Mouse (Mus musculus) testis, adult 2 months (tissue): ENCODE data around the gene Taldo1. TPM values are rescaled to one million over a fixed set of nuclear protein-coding genes. Genes with fewer than 3 reads are reported as not detected.
A peak's percentile ranks its signal among the peaks of the same experiment; 100 is the strongest.
"Not testable (repeated sequence)": the region's sequence is repeated elsewhere in the genome, so short reads cannot be mapped to it uniquely, and the experiment has no call there.

Experiments
- H3K27ac ChIP-seq: fragments of 200-500 bp; 2 replicates; pipeline ENCODE4 v1.5.1; 2012; ENCODE audit warnings: low read depth, low read length; ENCODE audit not compliant: control insufficient read depth, insufficient read depth
- H3K27me3 ChIP-seq: fragments of 200-500 bp; 2 replicates; pipeline ENCODE4 v1.6.1; 2012; ENCODE audit warnings: mild to moderate bottlenecking, low read length, moderate library complexity; ENCODE audit not compliant: control insufficient read depth, insufficient read depth
- H3K36me3 ChIP-seq: fragments of 200-500 bp; 2 replicates; pipeline ENCODE4 v1.6.1; 2012; ENCODE audit warnings: mild to moderate bottlenecking, low read length; ENCODE audit not compliant: control insufficient read depth, insufficient read depth
- H3K4me1 ChIP-seq: fragments of 200-500 bp; 2 replicates; pipeline ENCODE4 v1.6.1; 2012; ENCODE audit warnings: low read length; ENCODE audit not compliant: control insufficient read depth, insufficient read depth
- H3K4me3 ChIP-seq: fragments of 200-500 bp; 2 replicates; pipeline ENCODE4 v1.5.1; 2012; ENCODE audit warnings: low read depth, mild to moderate bottlenecking, low read length, moderate library complexity, mixed read lengths; ENCODE audit not compliant: control insufficient read depth
- CTCF ChIP-seq: fragments of 200-500 bp; IDR thresholded peaks from 2 replicates; pipeline ENCODE4 v1.5.1; 2012; ENCODE audit warnings: low read depth, mild to moderate bottlenecking, inconsistent platforms, low read length, moderate library complexity; ENCODE audit not compliant: control insufficient read depth, insufficient read depth, insufficient replicate concordance
- POLR2A ChIP-seq: fragments of 200-500 bp; IDR thresholded peaks from 2 replicates; pipeline ENCODE4 v1.6.1; 2012; ENCODE audit warnings: low read depth, mild to moderate bottlenecking, inconsistent platforms, low read length, moderate library complexity; ENCODE audit not compliant: control insufficient read depth
- polyA plus RNA-seq: library from polyadenylated mRNA; depleted of rRNA; stranded (reverse); fragments of >200 nt; gene quantifications from 2 replicates; pipeline ENCODE4 v1.2.3, GENCODE M21; 2012

The Taldo1 gene
- polyA plus RNA-seq, 1 experiment = 26.0 TPM

DNA sequence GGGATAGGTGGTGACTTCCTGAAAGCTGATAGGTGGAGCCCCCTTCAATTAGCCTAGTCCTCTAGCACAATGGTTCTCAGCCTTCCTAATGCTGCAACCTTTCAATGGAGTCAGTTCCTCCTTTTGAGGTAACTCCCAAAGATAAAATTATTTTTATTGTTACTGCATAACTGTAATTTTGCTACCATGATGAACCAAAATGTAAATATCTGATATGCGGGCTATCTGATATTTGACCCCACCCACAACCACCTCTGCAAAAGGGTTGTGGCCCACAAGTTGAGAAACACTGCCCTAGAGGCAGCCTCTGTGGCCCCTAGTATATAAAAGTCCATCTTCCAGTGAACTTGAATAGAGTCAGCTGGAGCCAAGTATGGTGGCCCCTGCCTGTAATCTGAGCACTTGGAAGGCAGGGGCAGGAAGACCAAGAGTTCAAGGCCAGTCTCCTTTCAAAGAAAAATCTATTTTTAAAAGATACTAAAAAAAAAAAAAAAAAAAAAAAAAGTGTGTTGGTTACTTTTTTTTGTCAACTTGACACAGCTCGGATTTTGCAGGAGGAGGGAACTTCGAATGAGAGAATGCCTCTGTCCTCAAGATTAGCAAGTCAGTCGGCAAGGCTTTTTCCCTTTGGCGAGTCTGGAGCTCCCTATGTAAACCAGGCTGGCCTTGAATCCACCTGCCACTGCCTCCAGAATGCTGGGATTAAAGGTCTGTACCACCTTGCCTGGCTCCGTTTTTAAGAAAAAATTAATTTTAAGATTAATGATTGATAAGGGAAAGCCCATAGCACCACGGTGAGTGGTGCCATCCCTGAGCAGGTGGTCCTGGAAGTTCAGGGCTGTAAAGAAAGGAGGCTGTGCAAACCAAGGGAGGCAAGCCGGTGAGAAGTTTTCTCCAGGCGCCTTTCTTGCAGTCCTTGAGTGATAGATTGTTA, 1.4 kb upstream of the Taldo1 start:
- Histone ChIP-seq H3K4me1 (peaks cover 15% of the 10 kb centered on the region), H3K36me3 (no peaks in the 10 kb centered on the region), H3K27ac (no peak overlapping the region; the same call in 1 of the 2 replicates), H3K27me3 (no peaks in the 10 kb centered on the region), H3K4me3 (no peak overlapping the region)
- TF ChIP-seq CTCF (no peak), POLR2A (no peak)

DNA sequence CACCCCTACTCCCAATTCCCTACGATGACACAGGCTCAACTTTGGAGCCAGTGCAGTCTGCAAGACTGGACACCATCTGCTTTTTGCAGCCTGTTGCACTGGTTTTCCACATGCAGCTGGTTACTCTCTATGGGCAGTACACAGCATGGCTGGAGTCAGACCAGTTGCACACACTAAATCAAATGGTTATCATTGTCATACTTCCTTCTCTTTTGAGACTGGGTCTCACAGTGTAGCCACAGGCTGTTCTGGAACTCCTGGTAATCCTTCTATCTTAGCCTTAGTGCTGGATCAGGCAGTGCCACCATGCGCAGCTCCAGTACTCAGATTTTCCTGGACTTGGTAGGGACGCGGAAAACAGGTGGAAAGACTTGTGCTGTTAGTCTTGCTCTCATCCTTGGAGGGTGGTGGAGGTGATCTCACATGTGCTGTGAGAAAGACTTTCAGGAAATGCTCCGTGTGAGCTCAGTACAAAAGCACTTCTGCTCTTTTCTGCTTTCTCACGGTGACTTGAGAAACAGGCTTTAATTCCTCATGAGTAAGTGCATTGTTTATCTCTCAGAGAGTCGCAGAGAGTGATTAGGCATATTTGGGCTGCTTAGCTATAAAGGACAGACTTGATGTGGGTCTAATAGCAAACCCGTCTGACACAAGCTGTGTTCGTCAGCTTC, 688 bp downstream of the Taldo1 start:
- no peaks in the 10 kb centered on the region for H3K36me3 ChIP-seq
- peak overlapping the region; percentile 95 for H3K4me3 ChIP-seq
- H3K27ac ChIP-seq = peak overlapping the region; percentile 81
- H3K27me3 ChIP-seq = no peaks in the 10 kb centered on the region
- peaks cover 15% of the 10 kb centered on the region for H3K4me1 ChIP-seq
- TF ChIP-seq CTCF (no peak), POLR2A (no peak)

DNA sequence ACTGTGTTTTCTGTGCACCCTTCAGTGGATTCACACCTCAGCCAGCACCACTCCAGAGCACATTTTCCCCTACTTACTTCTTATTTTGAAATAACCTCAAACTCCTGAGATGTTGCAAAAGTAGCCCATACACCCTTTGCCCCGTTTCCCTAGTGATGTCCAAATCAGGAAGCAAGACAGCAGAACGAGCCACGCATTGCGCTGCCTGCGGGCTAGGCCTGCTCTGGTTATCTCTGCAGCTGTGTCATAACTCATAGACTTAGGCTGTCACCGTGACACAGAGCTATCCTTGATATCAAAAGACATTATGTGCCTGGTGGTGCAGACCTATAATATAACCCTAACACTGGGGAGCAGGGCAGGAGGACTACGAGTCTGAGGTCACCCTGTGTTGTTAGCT, 2.2 kb downstream of the Taldo1 start:
- H3K36me3 ChIP-seq = no peaks in the 10 kb centered on the region
- peaks cover 15% of the 10 kb centered on the region for H3K4me1 ChIP-seq
- H3K27ac ChIP-seq = no peak overlapping the region
- TF ChIP-seq POLR2A (no peak), CTCF (no peak)
- no peak overlapping the region for H3K4me3 ChIP-seq
- H3K27me3 ChIP-seq = no peaks in the 10 kb centered on the region

GRCm38 (mm10) chr7:141394771-141395170, 2.8 kb downstream of the Taldo1 start:
- H3K36me3 ChIP-seq = no peaks in the 10 kb centered on the region
- H3K4me1 ChIP-seq = peaks cover 15% of the 10 kb centered on the region
- no peaks in the 10 kb centered on the region for H3K27me3 ChIP-seq
- H3K4me3 ChIP-seq = no peak overlapping the region
- H3K27ac ChIP-seq = no peak overlapping the region
- peak; percentile 93 for TF ChIP-seq CTCF
- TF ChIP-seq POLR2A = no peak

DNA sequence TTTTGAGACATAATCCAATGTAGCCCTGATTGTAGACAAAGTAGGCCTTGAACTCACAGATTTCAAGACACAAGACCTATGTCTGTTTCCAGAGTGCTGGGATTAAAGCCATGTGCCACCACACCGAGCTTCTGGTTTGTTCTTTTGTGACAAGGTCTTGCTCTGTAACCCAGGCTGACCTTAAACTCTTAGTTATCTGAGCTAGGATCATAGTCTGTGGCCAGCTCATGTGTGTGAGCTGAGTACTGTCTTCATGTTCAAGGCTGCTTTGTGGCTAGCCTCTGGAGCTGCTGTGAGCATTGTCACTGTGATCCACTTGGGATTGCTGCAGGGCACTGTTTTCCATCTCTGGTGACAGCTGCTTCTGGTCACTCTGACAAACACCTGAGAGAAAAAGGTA, 3.3 kb downstream of the Taldo1 start:
- H3K27me3 ChIP-seq = no peaks in the 10 kb centered on the region
- TF ChIP-seq POLR2A (no peak), CTCF (no peak)
- H3K4me1 ChIP-seq = peaks cover 15% of the 10 kb centered on the region
- H3K4me3 ChIP-seq = no peak overlapping the region
- H3K27ac ChIP-seq = no peak overlapping the region
- H3K36me3 ChIP-seq = no peaks in the 10 kb centered on the region

DNA sequence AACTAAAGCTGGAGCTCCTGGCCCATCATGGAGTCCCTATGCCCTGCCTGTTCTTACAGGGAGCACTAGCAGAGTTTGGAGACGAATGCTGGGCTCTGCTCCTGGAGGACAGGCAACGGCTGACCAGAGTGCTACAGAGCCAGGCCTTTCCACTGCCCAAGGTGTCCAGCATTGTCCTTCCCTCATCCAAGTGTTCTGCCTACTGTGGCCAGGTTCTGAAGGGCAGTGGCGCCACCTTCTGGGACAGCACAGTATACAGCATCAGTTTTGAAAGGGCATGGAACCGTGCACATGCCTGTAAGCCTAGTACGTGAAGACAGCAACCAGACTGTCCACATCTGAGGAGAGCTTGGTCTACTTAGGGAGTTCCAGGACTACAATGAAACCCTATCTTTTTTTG, 11.3 kb downstream of the Taldo1 start:
- no peaks in the 10 kb centered on the region for H3K4me1 ChIP-seq
- H3K36me3 ChIP-seq = no peaks in the 10 kb centered on the region
- no peaks in the 10 kb centered on the region for H3K27me3 ChIP-seq
- no peak overlapping the region for H3K4me3 ChIP-seq
- H3K27ac ChIP-seq = no peak overlapping the region
- TF ChIP-seq POLR2A (no peak), CTCF (peak; percentile 90; the same call in 1 of the 2 replicates)

DNA sequence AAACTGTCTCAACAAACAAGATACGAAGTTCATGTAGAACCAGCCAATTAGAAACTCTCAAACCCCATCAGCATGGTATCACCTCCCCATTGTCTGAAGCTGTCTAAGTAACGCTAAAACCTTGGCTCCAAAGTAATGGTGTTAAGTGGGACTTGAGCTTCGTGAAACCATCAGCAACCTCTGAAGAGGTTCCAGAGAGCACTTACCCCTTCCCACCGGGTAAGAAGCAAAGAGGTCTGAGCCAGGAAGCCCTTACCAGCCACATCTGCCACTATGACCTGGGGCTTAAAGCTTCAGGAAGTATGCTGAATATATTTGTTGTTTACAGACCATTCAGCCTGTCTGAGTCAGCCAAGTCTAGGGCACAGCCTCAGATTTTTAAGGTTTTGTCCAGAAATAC, 13.5 kb downstream of the Taldo1 start:
- Histone ChIP-seq H3K4me1 (no peaks in the 10 kb centered on the region), H3K27me3 (no peaks in the 10 kb centered on the region), H3K36me3 (0 out of 2 replicates have a peak, but pooled peaks cover 2% of the 10 kb centered on the region), H3K27ac (no peak overlapping the region), H3K4me3 (no peak overlapping the region)
- TF ChIP-seq CTCF = no peak
- TF ChIP-seq POLR2A = no peak

DNA sequence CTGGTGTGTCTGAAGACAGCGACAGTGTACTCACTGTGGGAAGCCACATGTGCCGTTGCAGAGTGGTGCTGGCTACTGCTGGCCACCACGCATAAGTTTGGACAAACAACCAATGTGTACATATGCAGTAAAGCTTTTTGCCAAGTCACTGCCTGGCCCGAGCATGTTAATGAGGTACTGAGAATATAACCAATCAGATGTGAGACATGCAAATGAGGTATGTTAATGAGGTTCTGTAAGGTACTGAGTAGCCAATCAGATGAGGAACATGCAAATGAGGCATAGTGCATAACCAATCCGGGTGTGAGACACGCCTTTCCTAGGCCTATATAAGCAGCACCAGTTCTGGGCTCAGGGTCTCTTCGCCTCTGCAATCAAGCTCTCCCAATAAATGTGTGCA, 15.7 kb downstream of the Taldo1 start:
- H3K36me3 ChIP-seq, H3K27ac ChIP-seq, H3K27me3 ChIP-seq, H3K4me3 ChIP-seq, H3K4me1 ChIP-seq: not testable (repeated sequence)
